Mouse (Mus musculus) telencephalon, adult 2 months (tissue): ENCODE results near the gene Fam19a1.
"Not testable (repeated sequence)": the region's sequence is repeated elsewhere in the genome, so short reads cannot be mapped to it uniquely, and the experiment has no call there.

Experiments used
- DNase-seq: peaks from one replicate; pipeline ENCODE4 v3.0.0-alpha.2; 2011; ENCODE audit warnings: low read depth, low spot score

The Fam19a1 gene

GRCm38 (mm10) chr6:96112854-96113253 is at the start of gene Fam19a1:
Gene Fam19a1 (plus strand): TSS chr6:96113154.
- no peak for DNase-seq

GRCm38 (mm10) chr6:96071080-96071479 is 41.9 kb upstream of the Fam19a1 start:
- DNase-seq, result no peak

- DNase-seq, result no peak
Observed at GRCm38 (mm10) chr6:96071567-96071966, 41.4 kb upstream of the Fam19a1 start.

GRCm38 (mm10) chr6:96089961-96090360 is 23.0 kb upstream of the Fam19a1 start:
- DNase-seq, result peak; percentile 68

- DNase-seq, result no peak
Observed at GRCm38 (mm10) chr6:96093716-96094115, 19.2 kb upstream of the Fam19a1 start.

- DNase-seq, result peak; percentile 80
Observed at GRCm38 (mm10) chr6:96098225-96098624, 14.7 kb upstream of the Fam19a1 start.

GRCm38 (mm10) chr6:96111656-96112055 is 1.3 kb upstream of the Fam19a1 start:
- no peak for DNase-seq

GRCm38 (mm10) chr6:96114151-96114550 is 1.2 kb downstream of the Fam19a1 start:
- DNase-seq, result no peak

- no peak for DNase-seq
Observed at GRCm38 (mm10) chr6:96116148-96116533, 3.2 kb downstream of the Fam19a1 start.

GRCm38 (mm10) chr6:96116534-96117272 is 3.7 kb downstream of the Fam19a1 start:
- DNase-seq, result no peak

- DNase-seq, result no peak
Observed at GRCm38 (mm10) chr6:96143326-96143725, 30.4 kb downstream of the Fam19a1 start.

- no peak for DNase-seq
Observed at GRCm38 (mm10) chr6:96165403-96165802, 52.4 kb downstream of the Fam19a1 start.

GRCm38 (mm10) chr6:96165818-96166379 is 52.9 kb downstream of the Fam19a1 start, which contains the start of gene 1700123L14Rik:
Gene 1700123L14Rik (minus strand): TSS chr6:96166243.
- DNase-seq, result no peak

- DNase-seq, result no peak
Observed at GRCm38 (mm10) chr6:96167031-96167430, 54.1 kb downstream of the Fam19a1 start.

GRCm38 (mm10) chr6:96173681-96174080 is 60.7 kb downstream of the Fam19a1 start:
- DNase-seq, result no peak

- no peak for DNase-seq
Observed at GRCm38 (mm10) chr6:96178530-96178929, 65.6 kb downstream of the Fam19a1 start.

GRCm38 (mm10) chr6:96183392-96183791 is 70.4 kb downstream of the Fam19a1 start:
- DNase-seq, result no peak

GRCm38 (mm10) chr6:96186517-96186916 is 73.6 kb downstream of the Fam19a1 start:
- no peak for DNase-seq

- DNase-seq, result not testable (repeated sequence)
Observed at GRCm38 (mm10) chr6:96198991-96199390, 86.0 kb downstream of the Fam19a1 start.

GRCm38 (mm10) chr6:96205395-96205794 is 92.4 kb downstream of the Fam19a1 start:
- no peak for DNase-seq

- DNase-seq, result no peak
Observed at GRCm38 (mm10) chr6:96234806-96235205, 121.9 kb downstream of the Fam19a1 start.

- peak; percentile 92 for DNase-seq
Observed at GRCm38 (mm10) chr6:96244320-96244719, 131.4 kb downstream of the Fam19a1 start.

GRCm38 (mm10) chr6:96252001-96252400 is 139.0 kb downstream of the Fam19a1 start:
- no peak for DNase-seq
